Mouse (Mus musculus): ENCODE data around the gene Aire.

Gene Aire

GRCm38 (mm10) chr10:78010335-78010734, 33.1 kb downstream of the Aire start:
- CTCF ChIA-PET = interaction anchor here (0.7 to 0.8 kb wide), 2 partner anchors 9 to 16 kb away, joined by 3 to 6 read pairs; no protein-coding TSS in a partner anchor

GRCm38 (mm10) chr10:78009945-78010293, 33.5 kb downstream of the Aire start, which contains the start of gene Pfkl:
Gene Pfkl, minus strand, starts transcription at chr10:78010083.
- CTCF ChIA-PET = interaction anchor here (0.5 to 1.0 kb wide), 4 partner anchors 9 to 436 kb away, joined by 3 to 8 read pairs (median 5); no protein-coding TSS in a partner anchor

- CTCF ChIA-PET = interaction anchor here (0.5 to 1.0 kb wide), 4 partner anchors 10 to 436 kb away, joined by 3 to 8 read pairs (median 4); no protein-coding TSS in a partner anchor
Measured at GRCm38 (mm10) chr10:78009184-78009944, 34.0 kb downstream of the Aire start.

GRCm38 (mm10) chr10:78008169-78008568, 35.2 kb downstream of the Aire start:
- CTCF ChIA-PET = no interaction called here

GRCm38 (mm10) chr10:78007203-78007602, 36.2 kb downstream of the Aire start:
- CTCF ChIA-PET = interaction anchor here (0.6 kb wide), 1 partner anchor 221 kb away, joined by 4 read pairs; no protein-coding TSS in a partner anchor

GRCm38 (mm10) chr10:78005791-78006438, 37.5 kb downstream of the Aire start:
- CTCF ChIA-PET = no interaction called here

GRCm38 (mm10) chr10:78004479-78005100, 38.8 kb downstream of the Aire start:
- CTCF ChIA-PET = no interaction called here

GRCm38 (mm10) chr10:78002316-78002715, 41.1 kb downstream of the Aire start:
- CTCF ChIA-PET = no interaction called here

GRCm38 (mm10) chr10:78001796-78002195, 41.6 kb downstream of the Aire start:
- CTCF ChIA-PET = interaction anchor here (1.2 kb wide), 1 partner anchor 9 kb away, joined by 3 read pairs; no protein-coding TSS in a partner anchor

- CTCF ChIA-PET = no interaction called here
Measured at GRCm38 (mm10) chr10:78000200-78000599, 43.2 kb downstream of the Aire start.

- CTCF ChIA-PET = no interaction called here
Measured at GRCm38 (mm10) chr10:77995639-77996038, 47.8 kb downstream of the Aire start.

GRCm38 (mm10) chr10:77985775-77986174, 57.6 kb downstream of the Aire start:
- CTCF ChIA-PET = no interaction called here

GRCm38 (mm10) chr10:77984660-77985059, 58.8 kb downstream of the Aire start:
- CTCF ChIA-PET = interaction anchor here (0.7 kb wide), 1 partner anchor 57 kb away, joined by 3 read pairs; no protein-coding TSS in a partner anchor
